Mouse (Mus musculus): Measurements from ENCODE around the gene Tmsb15b1.
"Not testable (repeated sequence)": the region's sequence is repeated elsewhere in the genome, so short reads cannot be mapped to it uniquely, and the experiment has no call there.

Tmsb15b1 gene

DNA sequence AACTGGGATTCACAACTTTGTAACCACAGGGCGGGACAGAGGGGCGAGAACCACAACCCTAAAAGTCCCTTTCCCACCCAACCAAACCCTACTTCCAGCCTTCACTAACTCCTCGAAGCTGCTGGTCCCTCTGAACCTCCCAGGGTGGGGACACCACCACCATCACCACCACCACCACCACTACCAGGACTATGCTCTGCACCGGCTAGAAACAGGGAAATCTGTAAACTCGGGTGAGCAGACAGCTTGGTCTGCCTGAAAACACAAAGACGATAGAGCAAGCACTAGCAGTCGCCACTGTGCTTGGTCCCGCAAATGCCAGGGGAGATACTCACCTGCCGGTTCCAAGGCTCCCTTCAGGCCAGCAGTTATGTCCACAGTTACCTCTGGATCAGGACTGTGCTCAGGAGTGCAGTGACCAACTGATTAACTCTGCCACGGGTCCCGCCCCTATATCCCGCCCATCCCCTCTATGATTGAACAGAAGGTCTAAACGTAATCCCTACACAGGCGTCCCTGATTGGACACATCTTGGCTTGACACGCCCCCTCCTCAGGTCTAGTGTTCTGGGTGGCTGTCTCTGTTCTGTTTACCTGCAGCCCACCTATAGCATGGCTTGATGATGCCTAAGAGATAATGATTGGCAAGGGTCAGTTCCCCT is at the start of gene Tmsb15b1, which contains the start of gene Tmsb15l:
Tmsb15b1 (minus strand) TSS at position 451 of the 661 bp plus-strand sequence.
Tmsb15l (minus strand) TSS at position 446 of the 661 bp plus-strand sequence.
- in situ Hi-C loops (cut with MboI; ENCODE audit: low pct_unique_long_range_greater_than_20kb in 1 of 2, low sequenced_read_pairs in 2 of 2, unreplicated experiment in 1 of 2), result no loop called here

DNA sequence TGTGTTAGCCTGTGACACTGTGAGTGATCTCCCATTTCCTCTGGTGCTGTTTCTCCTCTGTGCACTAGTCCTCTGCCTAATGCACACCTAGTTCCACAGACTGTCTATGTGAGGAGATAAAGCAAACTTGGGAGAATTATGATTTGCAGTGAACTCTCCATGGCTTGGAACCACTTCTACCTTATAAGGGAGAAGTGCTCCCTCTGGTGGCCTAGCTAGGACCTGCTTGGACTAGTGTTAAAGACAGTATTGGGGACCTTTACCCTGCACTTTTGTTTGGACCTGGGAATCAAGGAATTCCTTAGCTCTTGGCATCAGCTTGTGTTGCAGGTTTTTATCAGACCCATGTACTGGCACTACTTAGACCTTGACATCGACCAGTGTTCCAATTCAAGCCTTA is 42.6 kb upstream of the Tmsb15b1 start:
- in situ Hi-C loops (cut with MboI; ENCODE audit: low pct_unique_long_range_greater_than_20kb in 1 of 2, low sequenced_read_pairs in 2 of 2, unreplicated experiment in 1 of 2), result loop anchor here in 1 of 2 experiments (5.0 kb wide), 1 partner anchor 48 kb away; no protein-coding TSS in a partner anchor

DNA sequence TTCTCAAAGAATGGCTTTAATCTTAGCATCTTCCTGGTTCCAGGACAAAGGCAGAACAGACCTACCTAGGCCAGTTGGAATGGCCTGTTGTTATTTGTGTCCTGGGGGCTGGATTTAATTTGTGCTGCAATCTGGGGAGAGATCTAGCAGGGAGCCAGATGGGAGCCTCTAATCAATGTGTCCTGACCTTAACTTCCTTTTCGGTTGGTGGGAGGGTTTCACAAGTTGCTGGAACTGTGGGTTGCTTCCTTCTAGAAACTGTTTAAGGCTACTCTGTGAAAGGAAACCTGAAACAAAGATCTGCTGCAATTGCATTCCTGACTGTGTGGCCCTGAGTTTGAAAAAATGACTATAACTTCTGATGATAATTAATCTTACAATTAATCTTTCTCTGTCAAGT is 41.0 kb upstream of the Tmsb15b1 start:
- in situ Hi-C loops (cut with MboI; ENCODE audit: low pct_unique_long_range_greater_than_20kb in 1 of 2, low sequenced_read_pairs in 2 of 2, unreplicated experiment in 1 of 2), result loop anchor here in 1 of 2 experiments (5.0 kb wide), 1 partner anchor 50 kb away; no protein-coding TSS in a partner anchor

DNA sequence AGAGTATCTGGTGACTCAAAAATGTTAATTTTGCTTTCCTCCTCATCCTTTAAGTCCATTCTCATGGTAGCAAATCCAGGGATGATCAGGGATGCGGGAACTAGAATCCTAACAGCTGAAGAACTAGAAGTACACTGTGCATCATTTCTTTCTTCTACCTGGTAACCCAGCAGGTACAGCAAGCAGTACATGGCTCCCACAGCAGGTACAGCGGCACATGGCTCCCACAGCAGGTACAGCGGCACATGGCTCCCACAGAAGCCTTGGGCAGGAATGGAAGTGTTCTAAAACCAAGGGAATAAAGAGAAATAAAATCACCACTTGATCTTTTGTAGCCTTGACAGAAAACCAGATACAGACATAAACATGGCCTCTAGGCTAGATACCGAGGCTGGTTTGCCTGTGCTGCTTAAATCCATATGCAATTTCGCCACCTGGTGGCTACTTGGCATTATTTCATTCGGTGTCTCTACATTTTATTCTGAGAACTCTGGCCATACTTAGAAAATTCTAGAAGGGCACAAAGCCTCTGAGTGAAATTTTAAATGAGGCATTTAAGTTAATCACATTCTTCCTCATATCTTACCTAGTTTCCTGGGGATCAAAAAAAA is 38.5 kb upstream of the Tmsb15b1 start:
- in situ Hi-C loops (cut with MboI; ENCODE audit: low pct_unique_long_range_greater_than_20kb in 1 of 2, low sequenced_read_pairs in 2 of 2, unreplicated experiment in 1 of 2), result loop anchor here in 1 of 2 experiments (5.0 kb wide), 1 partner anchor 52 kb away; no protein-coding TSS in a partner anchor

DNA sequence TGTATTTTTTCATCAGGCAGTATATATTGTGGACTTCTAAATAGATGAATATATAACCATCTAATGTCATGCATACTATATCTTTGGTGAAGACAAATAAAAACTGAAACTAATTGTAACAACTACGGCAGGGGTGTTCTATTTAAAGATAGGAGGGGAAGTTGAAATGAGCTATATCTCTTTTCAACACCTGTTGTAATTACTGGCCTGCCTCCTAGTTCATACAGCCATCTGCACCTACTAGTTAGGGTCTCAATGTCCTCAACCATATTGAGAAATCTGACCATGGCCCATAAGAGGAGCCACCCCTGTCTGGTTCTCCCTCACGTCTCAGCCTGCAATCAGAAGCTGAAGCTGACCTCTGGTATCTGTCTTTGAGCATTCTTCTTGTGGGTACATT is 19.6 kb upstream of the Tmsb15b1 start:
- in situ Hi-C loops (cut with MboI; ENCODE audit: low pct_unique_long_range_greater_than_20kb in 1 of 2, low sequenced_read_pairs in 2 of 2, unreplicated experiment in 1 of 2), result no loop called here

DNA sequence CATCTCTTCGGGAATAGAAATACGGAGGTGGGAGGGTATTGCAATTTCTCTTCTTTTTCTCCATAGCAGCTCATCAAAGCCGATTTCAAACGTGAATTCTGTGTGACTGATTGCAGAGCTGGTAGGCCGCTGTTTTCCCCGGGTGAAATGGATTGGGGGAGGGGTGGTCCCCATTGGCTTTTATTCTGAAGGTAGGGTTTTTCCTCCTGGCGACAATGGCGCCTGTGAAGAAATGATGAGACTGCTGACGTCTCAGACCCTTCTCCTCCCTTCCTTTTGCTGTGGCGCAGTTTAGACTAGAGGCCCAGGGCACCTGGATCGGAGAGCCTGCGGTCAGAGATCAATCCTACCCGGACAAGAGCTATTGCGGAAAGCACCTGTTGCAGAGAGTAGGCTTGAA is 17.0 kb upstream of the Tmsb15b1 start:
- in situ Hi-C loops (cut with MboI; ENCODE audit: low pct_unique_long_range_greater_than_20kb in 1 of 2, low sequenced_read_pairs in 2 of 2, unreplicated experiment in 1 of 2), result no loop called here

DNA sequence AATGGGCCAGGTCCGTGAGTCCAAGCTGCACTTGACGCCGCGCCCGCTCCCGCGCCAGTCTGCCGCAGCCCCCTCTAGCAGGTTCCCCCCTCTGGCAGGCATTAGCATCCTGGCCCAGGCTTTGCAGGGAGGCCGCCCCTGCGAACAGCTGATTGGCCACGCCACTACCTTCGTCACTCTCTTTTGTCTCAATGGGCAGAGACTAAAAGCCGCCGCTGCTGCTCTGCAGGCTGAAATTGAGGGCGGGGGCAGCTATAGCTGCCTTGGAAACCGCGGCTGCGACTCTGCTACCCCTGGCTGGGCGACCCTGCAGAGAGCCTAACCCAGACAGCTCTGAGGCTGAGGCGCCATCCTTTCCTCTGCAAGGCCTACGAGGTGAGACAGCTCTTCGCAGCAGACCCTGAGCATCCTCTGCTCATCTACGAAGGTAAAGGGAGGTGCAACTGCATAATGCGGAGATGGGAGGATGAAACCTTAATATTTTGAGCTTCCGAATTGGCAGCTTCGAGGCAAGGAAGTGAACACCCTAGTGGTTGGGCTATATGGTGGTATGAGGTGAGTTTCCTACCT is 16.4 kb upstream of the Tmsb15b1 start, which contains the start of gene Zcchc18:
Zcchc18 (plus strand) TSS at position 178 of the 570 bp plus-strand sequence.
- in situ Hi-C loops (cut with MboI; ENCODE audit: low pct_unique_long_range_greater_than_20kb in 1 of 2, low sequenced_read_pairs in 2 of 2, unreplicated experiment in 1 of 2), result no loop called here

DNA sequence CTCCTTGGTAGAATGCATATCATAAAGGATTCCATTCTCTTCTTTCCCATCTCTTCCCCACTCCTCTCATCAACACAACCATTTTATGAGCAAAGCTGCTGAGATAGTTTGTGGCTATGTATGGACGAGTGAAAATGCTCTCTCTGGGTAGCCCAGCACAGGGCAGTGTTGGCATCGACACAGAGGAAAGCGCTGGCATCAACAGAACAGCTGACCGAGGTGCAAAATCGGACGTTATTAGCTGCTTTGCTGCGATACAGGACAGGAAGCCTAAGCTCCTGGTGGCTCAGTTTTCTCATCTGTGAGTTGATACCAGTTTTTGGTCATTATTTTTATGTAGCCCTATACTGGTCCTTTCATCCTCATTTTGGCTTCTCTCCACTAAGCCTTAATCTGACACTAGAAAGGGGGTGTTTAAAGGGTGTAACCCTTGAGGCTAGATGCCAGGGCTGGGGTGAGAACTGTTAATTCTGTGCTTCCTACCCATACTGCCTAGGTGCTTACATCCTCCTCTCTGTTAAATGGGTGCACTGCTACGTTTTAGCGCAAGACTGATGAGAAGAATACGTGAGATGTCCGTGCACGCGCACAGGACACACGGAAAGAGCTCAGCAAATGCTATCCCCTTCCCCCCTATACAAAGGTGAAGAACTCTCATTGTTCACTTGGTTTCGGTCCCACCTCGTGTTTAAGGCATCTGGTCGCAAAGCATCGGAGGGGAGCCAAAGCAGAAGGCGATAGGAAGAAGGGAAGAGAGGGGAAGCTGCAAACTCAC is 15.7 kb upstream of the Tmsb15b1 start:
- in situ Hi-C loops (cut with MboI; ENCODE audit: low pct_unique_long_range_greater_than_20kb in 1 of 2, low sequenced_read_pairs in 2 of 2, unreplicated experiment in 1 of 2), result no loop called here

DNA sequence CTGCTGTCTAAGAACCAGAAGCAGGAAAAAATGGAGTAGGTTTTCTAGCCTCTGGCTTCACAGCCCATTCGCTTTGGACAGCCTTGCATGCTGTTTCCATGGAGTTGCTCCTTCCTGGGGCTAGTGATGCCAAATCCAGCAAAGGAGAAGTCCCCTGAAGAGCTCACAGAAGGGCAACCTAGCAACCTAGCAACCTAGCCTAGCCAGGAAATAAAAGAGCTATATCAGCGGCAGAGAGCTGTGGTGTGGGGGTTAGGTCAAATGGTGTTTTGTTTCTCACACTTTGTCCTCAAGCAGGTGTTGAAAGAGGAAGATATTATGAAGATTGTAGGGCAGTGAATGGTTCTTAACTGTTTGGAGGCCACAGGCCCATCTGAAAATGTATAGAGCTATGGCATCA is 14.6 kb upstream of the Tmsb15b1 start:
- in situ Hi-C loops (cut with MboI; ENCODE audit: low pct_unique_long_range_greater_than_20kb in 1 of 2, low sequenced_read_pairs in 2 of 2, unreplicated experiment in 1 of 2), result no loop called here

DNA sequence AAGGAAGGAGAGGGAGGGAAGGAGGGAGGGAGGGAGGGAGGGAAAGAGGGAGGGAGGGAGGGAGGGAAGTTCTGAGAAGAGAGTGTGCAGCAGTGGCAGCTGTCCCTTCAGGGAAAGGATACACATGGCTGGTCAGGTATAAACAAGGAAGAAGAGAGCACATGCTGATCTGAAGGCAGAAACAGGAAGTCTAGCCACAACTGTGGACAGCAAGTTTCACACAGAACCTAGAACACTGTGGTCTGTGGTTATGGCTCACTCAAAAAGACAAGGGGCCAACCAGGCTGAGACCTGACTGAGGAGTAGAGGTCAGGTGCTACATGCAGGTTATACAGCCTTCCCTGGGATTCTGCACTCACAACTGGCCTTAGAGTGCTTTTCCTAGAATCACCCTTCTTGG is 9.4 kb upstream of the Tmsb15b1 start:
- in situ Hi-C loops (cut with MboI; ENCODE audit: low pct_unique_long_range_greater_than_20kb in 1 of 2, low sequenced_read_pairs in 2 of 2, unreplicated experiment in 1 of 2), result loop anchor here in 1 of 2 experiments (10.0 kb wide), 1 partner anchor 159 kb away; no protein-coding TSS in a partner anchor

DNA sequence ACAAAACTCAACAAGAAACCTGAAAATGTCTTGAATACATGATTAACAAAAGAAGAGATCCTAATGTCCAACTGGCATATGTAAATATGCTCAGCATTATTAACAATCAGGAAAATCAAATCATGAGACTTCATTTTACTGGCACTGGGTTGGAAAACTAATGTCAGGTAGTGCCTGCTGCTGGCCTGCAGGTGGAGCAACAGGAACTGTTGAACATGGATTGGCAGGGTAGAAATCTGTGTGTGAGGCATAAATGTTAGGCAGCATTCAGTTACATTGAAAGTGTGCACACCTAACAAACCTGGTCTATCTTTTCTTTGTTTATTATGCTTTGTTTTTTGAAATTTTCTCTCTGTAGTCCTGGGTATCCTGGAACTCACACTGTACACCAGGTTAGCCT is 1.9 kb upstream of the Tmsb15b1 start:
- in situ Hi-C loops (cut with MboI; ENCODE audit: low pct_unique_long_range_greater_than_20kb in 1 of 2, low sequenced_read_pairs in 2 of 2, unreplicated experiment in 1 of 2), result no loop called here

DNA sequence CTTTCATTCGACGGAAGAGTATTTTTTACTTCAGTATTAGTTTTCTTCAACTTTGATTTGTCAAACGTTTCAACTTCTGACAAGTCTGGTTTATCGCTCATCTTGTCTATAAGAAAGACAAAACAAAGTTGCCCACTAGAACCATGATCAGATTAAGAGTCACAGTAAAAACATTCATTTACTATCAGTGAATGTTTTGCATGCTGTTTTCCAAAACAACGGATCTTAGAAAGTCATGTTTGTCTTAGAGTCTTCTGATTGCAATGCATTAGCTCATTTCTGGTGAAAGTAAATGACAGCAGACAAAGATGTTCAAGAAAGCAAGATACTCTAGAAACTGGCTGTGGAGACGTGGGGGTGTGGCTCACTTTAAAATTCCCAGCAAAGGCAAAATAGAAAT is 1.3 kb downstream of the Tmsb15b1 start, which contains the start of gene Tmsb15b2:
Tmsb15b2 (minus strand) TSS at position 101 of the 400 bp plus-strand sequence.
- in situ Hi-C loops (cut with MboI; ENCODE audit: low pct_unique_long_range_greater_than_20kb in 1 of 2, low sequenced_read_pairs in 2 of 2, unreplicated experiment in 1 of 2), result not testable (repeated sequence)

DNA sequence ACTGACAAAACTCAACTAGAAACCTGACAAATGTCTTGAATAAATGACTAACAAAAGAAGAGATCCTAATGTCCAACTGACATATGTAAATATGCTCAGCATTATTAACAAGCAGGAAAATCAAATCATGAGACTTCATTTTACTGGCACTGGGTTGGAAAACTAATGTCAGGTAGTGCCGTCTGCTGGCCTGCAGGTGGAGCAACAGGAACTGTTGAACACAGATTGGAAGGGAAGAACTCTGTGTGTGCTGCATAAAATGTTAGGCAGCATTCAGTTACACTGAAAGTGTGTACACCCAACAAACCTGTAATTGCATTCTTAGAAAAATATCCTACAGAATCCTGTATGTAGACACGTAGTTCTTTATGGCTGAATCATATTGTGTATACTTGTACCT is 17.0 kb downstream of the Tmsb15b1 start:
- in situ Hi-C loops (cut with MboI; ENCODE audit: low pct_unique_long_range_greater_than_20kb in 1 of 2, low sequenced_read_pairs in 2 of 2, unreplicated experiment in 1 of 2), result no loop called here

DNA sequence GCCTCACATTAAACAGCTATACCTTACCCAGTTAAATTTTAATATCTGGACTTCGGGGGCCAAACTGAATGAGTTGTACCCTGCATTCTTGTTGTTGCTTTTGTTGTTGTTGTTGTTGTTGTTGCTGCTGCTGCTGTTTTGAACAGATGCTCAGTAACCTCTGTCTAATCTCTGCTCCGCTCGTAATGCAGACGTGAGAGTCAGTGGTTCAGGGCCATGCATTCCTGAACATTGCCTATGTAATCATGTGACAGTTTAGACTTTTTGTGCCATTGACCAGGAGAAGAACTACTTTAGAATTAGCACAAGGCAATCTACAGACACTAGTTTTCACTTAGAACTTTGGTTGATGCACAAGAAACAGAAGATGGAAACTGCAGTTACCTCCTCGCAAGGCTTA is 18.4 kb downstream of the Tmsb15b1 start:
- in situ Hi-C loops (cut with MboI; ENCODE audit: low pct_unique_long_range_greater_than_20kb in 1 of 2, low sequenced_read_pairs in 2 of 2, unreplicated experiment in 1 of 2), result not testable (repeated sequence)

DNA sequence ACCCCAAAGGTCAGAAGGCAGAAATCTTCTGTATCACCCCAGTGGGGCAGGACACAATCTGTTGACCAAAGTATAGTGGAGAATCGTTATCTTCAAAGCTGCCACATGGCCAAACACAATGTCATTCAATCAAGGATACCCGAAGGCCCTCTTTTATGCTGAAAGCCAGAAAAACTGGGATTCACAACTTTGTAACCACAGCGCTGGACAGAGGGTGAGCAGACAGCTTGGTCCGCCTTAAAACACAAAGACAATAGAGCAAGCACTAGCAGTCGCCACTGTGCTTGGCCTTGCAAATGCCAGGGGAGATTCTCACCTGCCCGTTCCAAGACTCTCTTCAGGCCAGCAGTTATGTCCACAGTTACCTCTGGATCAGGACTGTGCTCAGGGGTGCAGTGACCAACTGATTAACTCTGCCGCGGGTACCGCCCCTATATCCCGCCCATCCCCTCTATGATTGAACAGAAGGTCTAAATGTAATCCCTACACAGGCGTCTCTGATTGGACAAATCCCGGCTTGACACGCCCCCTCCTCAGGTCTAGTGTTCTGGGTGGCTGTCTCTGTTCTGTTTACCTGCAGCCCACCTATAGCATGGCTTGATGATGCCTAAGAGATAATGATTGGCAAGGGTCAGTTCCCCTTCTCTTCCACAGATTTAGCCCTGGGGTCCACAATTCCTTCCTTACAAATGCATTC is 18.9 kb downstream of the Tmsb15b1 start:
- in situ Hi-C loops (cut with MboI; ENCODE audit: low pct_unique_long_range_greater_than_20kb in 1 of 2, low sequenced_read_pairs in 2 of 2, unreplicated experiment in 1 of 2), result not testable (repeated sequence)

DNA sequence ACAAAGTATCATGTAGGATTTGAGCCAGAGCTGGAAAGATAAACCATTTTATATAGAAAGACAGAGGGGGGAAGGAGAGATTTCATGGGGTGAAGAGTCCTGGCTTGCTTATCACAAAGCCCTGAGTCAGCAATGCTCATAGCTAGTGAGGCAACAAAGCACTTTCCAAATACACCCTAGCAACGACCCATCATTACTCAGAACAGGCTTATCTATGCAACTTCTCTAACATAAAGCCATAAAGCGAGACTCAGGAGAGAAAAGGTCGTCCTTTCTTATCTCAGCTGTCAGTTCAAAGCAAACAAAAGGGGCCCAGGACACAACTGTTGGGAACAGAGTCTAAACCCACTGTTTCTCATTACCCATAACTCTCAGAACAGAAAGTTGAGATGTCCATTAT is 38.7 kb downstream of the Tmsb15b1 start:
- in situ Hi-C loops (cut with MboI; ENCODE audit: low pct_unique_long_range_greater_than_20kb in 1 of 2, low sequenced_read_pairs in 2 of 2, unreplicated experiment in 1 of 2), result no loop called here

DNA sequence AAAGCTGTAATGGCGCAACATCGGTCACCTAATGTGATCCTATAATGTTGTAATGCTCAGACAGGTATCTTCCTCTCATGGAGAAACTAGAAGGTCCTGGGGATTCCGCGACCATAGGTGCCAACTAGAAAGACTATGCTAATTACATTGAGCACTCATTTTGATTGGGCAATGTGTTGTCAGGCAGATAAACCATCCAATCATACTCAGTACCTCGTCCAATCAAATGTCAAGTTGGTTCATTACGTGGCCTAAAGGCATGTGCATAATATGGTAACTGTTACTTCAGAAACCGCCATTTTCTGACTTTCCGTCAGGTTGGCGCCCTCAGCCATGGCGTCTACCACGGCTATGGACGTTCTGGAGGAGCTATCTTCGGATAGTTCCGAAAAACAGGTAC is 49.6 kb downstream of the Tmsb15b1 start, which contains the start of gene H2bfm:
H2bfm (plus strand) TSS at position 295 of the 400 bp plus-strand sequence.
- in situ Hi-C loops (cut with MboI; ENCODE audit: low pct_unique_long_range_greater_than_20kb in 1 of 2, low sequenced_read_pairs in 2 of 2, unreplicated experiment in 1 of 2), result no loop called here

DNA sequence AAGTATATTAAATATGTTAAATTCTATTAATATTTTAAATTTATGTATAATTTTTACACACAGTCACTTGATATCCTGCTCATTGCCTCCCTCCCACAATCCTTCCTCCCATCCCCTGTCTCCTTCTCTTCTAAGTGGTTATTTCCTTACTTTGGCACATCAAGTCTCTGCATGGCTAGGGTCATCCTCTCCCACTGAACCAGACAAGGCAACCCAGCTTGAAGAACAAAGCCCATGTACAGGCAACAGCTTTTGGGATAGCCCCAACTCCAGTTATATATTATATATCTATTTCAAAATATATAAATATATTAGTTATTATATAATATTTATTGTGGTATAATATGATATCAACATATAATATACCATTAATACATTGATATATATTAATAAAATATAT is 50.8 kb downstream of the Tmsb15b1 start:
- in situ Hi-C loops (cut with MboI; ENCODE audit: low pct_unique_long_range_greater_than_20kb in 1 of 2, low sequenced_read_pairs in 2 of 2, unreplicated experiment in 1 of 2), result no loop called here
